Mouse (Mus musculus): ENCODE data around the gene Zfp692. TPM values are rescaled to one million over a fixed set of nuclear protein-coding genes. Genes with fewer than 3 reads are reported as not detected.

Gene Zfp692
- polyA plus RNA-seq, 1 experiment from 2014 or later = 17.4 TPM

DNA sequence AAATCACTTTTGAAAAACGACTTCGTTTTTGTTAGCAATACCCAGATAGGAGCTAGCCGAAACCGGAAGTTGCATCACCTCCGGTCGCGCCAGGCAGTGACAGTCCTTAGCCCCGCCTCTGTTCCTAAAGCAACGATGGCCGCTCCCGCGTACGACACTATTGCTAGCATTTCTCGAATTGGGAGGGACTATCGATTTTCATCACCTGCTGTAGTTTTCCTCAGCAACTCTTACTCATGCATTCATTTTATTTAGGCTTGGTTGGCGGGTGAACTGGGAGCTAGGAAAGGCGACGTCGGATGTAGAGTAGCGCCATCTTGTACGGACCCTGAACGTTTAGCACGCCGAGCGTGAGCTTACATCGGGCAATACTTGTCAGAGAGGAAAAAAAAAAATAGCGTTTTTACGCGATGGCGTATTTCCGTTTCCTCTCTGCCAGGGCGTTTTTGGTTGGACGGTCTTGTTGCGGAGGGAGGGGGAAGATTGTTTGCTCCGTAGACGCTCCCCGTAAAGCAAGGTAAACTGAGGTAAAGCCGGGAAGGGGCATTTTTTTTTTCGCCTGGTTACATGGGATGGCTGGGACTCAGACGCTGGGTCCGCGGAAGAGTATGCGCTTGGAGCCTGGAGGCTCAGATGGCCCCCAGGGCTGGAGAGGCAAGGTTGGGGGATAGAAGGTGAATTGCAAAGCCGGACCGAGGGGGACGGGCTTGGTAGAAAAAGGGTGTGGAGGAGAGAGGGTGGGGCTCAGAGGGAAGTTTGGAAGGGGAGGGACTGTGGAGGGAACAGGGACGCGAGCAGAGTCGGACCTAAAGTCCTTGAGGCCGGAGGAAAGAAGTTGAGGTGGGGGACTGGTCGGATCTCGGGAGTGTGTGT lies 23.6 kb downstream of the Zfp692 start, which contains the start of the genes Zfp672 and Sh3bp5l:
TSS of gene Zfp672 (minus strand) at position 64 of the 873 bp plus-strand sequence.
TSS of gene Sh3bp5l (plus strand) at position 449 of the 873 bp plus-strand sequence.
- H3K4me1 ChIP-seq (replicated peaks; ENCODE audit: control insufficient read depth, insufficient read depth, low read length) = peaks cover 11% of the 10 kb centered on the region; the same call in 1 of the 2 replicates
- no peaks in the 10 kb centered on the region for H3K9me3 ChIP-seq (ENCODE audit: control insufficient read depth, low read length)
- peak within 1 kb of the TSS; percentile 37 for H3K27ac ChIP-seq (ENCODE audit: low read depth, low read length)
- peak; percentile 89 for DNase-seq (ENCODE audit: low spot score)
- peak within 1 kb of the TSS; percentile 87 for H3K4me3 ChIP-seq (ENCODE audit: low read depth, low read length)
- peak within 1 kb of the TSS; percentile 92 for H3K4me2 ChIP-seq (ENCODE audit: low read depth, low read length, severe bottlenecking)
- no peaks in the 10 kb centered on the region for H3K27me3 ChIP-seq (ENCODE audit: control insufficient read depth, insufficient read depth, low read length)
- peak; percentile 92 for ATAC-seq (replicated peaks; ENCODE audit: low FRiP score)
- WGBS = 0% methylated on average over 52 of the region's 52 CpGs
- H3K9ac ChIP-seq (ENCODE audit: low read length) = peak within 1 kb of the TSS; percentile 89
- no peaks in the 10 kb centered on the region; the same call in 1 of the 2 replicates for H3K36me3 ChIP-seq (ENCODE audit: control insufficient read depth, insufficient read depth, low read length)

DNA sequence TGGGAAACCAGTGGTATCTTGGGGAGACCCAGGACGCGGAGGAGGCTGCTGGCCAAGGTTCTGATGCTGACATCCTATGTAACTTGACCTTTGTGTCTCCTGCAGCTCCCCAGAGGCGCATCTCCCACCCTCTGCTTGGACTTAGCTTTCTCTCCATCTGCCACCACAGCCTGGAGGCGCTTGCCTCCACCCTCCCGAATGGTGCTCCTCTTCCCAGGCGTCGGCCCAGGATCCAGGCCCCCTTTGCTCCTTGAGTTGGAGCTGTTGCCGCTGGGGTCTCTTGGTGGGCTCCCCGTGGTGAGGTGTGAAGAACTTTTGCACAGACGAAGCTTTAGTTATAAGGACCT lies 24.3 kb downstream of the Zfp692 start:
- WGBS = 22% methylated on average over 10 of the region's 10 CpGs
- ATAC-seq (replicated peaks; ENCODE audit: low FRiP score) (no peak), DNase-seq (ENCODE audit: low spot score) (peak; percentile 52)
- Histone ChIP-seq H3K4me2 (ENCODE audit: low read depth, low read length, severe bottlenecking) (peak overlapping the region; percentile 87), H3K4me1 (replicated peaks; ENCODE audit: control insufficient read depth, insufficient read depth, low read length) (peaks cover 11% of the 10 kb centered on the region; the same call in 1 of the 2 replicates), H3K36me3 (ENCODE audit: control insufficient read depth, insufficient read depth, low read length) (no peaks in the 10 kb centered on the region; the same call in 1 of the 2 replicates), H3K27me3 (ENCODE audit: control insufficient read depth, insufficient read depth, low read length) (no peaks in the 10 kb centered on the region), H3K9me3 (ENCODE audit: control insufficient read depth, low read length) (no peaks in the 10 kb centered on the region), H3K9ac (ENCODE audit: low read length) (peak overlapping the region; percentile 89), H3K4me3 (ENCODE audit: low read depth, low read length) (peak overlapping the region; percentile 87), H3K27ac (ENCODE audit: low read depth, low read length) (no peak overlapping the region)

DNA sequence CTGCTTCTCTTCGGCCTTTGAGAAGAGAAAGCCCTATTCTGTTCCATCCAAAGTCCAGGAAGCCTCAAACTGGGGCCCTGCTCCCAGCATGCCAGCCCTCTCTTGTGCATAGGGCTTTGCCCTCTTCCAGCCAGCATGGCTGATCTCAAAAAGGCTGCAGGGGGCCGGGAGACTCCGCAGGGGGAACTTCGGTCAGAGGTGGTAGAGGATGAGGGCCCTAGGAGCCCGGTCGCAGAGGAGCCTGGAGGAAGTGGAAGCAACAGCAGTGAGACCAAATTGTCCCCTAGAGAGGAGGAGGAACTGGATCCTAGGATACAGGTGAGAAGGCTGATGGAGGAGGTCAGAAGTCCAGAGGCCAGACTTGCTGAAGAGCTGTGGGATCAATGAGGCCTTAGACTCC lies 24.7 kb downstream of the Zfp692 start:
- H3K27ac ChIP-seq (ENCODE audit: low read depth, low read length) = no peak overlapping the region
- 90% methylated on average over 6 of the region's 6 CpGs for WGBS

DNA sequence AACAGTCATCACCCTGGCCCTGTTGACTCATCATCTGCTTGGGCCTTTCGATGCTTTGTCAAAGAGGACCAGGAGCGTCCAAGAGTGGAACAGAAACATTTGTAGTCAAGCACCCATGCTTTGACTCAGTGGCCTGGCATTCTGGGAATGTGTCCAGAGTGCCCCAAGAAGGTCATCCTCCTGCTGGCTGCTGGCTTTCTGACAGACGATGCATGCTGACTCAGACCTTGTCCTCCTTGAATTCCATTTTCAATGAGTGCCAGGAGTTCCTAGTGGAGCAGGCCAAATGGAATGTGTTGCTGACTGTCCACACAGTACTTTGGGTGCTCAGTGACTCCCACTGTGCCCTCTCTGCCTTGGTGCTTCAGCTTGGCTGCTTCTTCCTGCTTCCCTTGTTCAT lies 27.9 kb downstream of the Zfp692 start:
- Histone ChIP-seq H3K9ac (ENCODE audit: low read length) (no peak overlapping the region), H3K4me2 (ENCODE audit: low read depth, low read length, severe bottlenecking) (no peak overlapping the region), H3K27me3 (ENCODE audit: control insufficient read depth, insufficient read depth, low read length) (no peaks in the 10 kb centered on the region), H3K4me1 (replicated peaks; ENCODE audit: control insufficient read depth, insufficient read depth, low read length) (peaks cover 5% of the 10 kb centered on the region; the same call in 1 of the 2 replicates), H3K27ac (ENCODE audit: low read depth, low read length) (no peak overlapping the region), H3K4me3 (ENCODE audit: low read depth, low read length) (no peak overlapping the region), H3K36me3 (ENCODE audit: control insufficient read depth, insufficient read depth, low read length) (peaks cover 6% of the 10 kb centered on the region; the same call in 1 of the 2 replicates), H3K9me3 (ENCODE audit: control insufficient read depth, low read length) (no peaks in the 10 kb centered on the region)
- ATAC-seq (replicated peaks; ENCODE audit: low FRiP score) (no peak), DNase-seq (ENCODE audit: low spot score) (no peak)
- WGBS = 87% methylated on average over 3 of the region's 3 CpGs

More for the DNA sequence above, 24.7 kb downstream of the Zfp692 start:
- ATAC-seq (replicated peaks; ENCODE audit: low FRiP score) = no peak
- Histone ChIP-seq H3K9ac (ENCODE audit: low read length) (no peak overlapping the region; the same call in 1 of the 2 replicates), H3K4me3 (ENCODE audit: low read depth, low read length) (peak overlapping the region; percentile 87), H3K9me3 (ENCODE audit: control insufficient read depth, low read length) (no peaks in the 10 kb centered on the region), H3K4me2 (ENCODE audit: low read depth, low read length, severe bottlenecking) (peak overlapping the region; percentile 87), H3K4me1 (replicated peaks; ENCODE audit: control insufficient read depth, insufficient read depth, low read length) (peaks cover 11% of the 10 kb centered on the region; the same call in 1 of the 2 replicates), H3K36me3 (ENCODE audit: control insufficient read depth, insufficient read depth, low read length) (no peaks in the 10 kb centered on the region; the same call in 1 of the 2 replicates), H3K27me3 (ENCODE audit: control insufficient read depth, insufficient read depth, low read length) (no peaks in the 10 kb centered on the region)
- peak; percentile 42 for DNase-seq (ENCODE audit: low spot score)

DNA sequence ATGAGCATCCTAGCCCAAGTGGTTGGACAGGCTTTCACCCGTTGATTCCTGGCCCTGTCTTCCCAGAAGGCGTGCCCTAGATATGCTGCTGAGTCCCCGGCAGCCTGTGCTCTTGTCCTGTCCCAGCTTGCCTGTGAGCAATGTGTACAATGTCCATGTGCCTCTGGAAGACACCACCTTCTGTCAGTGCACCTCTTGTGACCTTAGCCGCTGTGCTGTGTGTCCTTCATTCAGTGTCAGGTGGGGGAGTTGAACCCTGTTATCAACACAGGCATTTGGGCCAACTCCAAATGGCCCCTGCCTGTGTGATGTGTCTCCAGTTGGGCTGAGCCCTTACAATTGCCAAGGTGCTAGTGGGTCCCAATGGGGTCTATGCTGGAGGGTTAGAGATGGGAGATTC lies 39.9 kb downstream of the Zfp692 start:
- no peak for DNase-seq (ENCODE audit: low spot score)
- Histone ChIP-seq H3K4me3 (ENCODE audit: low read depth, low read length) (no peak overlapping the region), H3K9ac (ENCODE audit: low read length) (no peak overlapping the region), H3K4me2 (ENCODE audit: low read depth, low read length, severe bottlenecking) (no peak overlapping the region), H3K27ac (ENCODE audit: low read depth, low read length) (no peak overlapping the region), H3K9me3 (ENCODE audit: control insufficient read depth, low read length) (no peaks in the 10 kb centered on the region), H3K27me3 (ENCODE audit: control insufficient read depth, insufficient read depth, low read length) (no peaks in the 10 kb centered on the region), H3K4me1 (replicated peaks; ENCODE audit: control insufficient read depth, insufficient read depth, low read length) (no peaks in the 10 kb centered on the region), H3K36me3 (ENCODE audit: control insufficient read depth, insufficient read depth, low read length) (no peaks in the 10 kb centered on the region; the same call in 1 of the 2 replicates)
- 95% methylated on average over 4 of the region's 4 CpGs for WGBS
- no peak for ATAC-seq (replicated peaks; ENCODE audit: low FRiP score)

DNA sequence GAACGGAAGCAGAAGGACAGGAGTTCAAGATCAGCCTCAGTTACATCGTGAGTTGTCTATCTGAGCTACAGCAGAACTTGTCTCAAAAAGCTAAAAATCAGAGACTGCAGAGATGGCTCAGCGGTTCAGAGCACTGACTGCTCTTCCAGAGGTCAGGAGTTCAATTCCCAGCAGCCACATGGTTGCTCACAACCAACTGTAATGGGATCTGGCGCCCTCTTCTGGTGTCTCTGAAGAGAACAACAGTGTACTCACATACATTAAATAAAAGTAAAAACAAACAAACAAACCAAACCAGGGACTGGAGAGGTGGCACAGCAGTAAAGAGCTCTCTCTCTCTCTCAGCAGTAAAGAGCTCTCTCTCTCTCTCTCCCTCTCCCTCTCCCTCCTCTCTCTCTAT lies 43.8 kb downstream of the Zfp692 start:
- DNase-seq (ENCODE audit: low spot score) (no peak), ATAC-seq (replicated peaks; ENCODE audit: low FRiP score) (no peak)
- Histone ChIP-seq H3K9ac (ENCODE audit: low read length) (no peak overlapping the region), H3K4me1 (replicated peaks; ENCODE audit: control insufficient read depth, insufficient read depth, low read length) (no peaks in the 10 kb centered on the region), H3K36me3 (ENCODE audit: control insufficient read depth, insufficient read depth, low read length) (no peaks in the 10 kb centered on the region; the same call in 1 of the 2 replicates), H3K9me3 (ENCODE audit: control insufficient read depth, low read length) (no peaks in the 10 kb centered on the region), H3K27ac (ENCODE audit: low read depth, low read length) (no peak overlapping the region), H3K27me3 (ENCODE audit: control insufficient read depth, insufficient read depth, low read length) (no peaks in the 10 kb centered on the region), H3K4me2 (ENCODE audit: low read depth, low read length, severe bottlenecking) (no peak overlapping the region), H3K4me3 (ENCODE audit: low read depth, low read length) (no peak overlapping the region)
- WGBS = 69% methylated on average over 4 of the region's 4 CpGs

DNA sequence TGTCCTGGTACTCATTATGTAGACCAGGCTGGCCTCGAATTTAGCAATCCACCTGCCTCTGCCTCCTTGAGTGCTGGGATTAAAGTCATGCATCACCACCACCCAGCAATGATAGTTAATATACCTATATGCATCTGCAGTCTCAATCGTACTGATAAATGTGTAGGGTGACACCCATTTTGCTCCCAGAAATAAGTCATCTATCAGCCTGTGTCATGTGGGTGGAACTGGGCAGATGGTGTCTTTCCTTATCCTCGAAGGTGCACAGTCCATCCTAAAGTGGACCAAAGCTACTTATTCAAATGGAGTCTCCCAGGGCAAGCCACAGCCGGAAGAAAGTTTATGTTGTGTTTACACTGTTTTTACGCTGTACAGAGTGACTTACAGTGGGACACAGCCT lies 44.3 kb downstream of the Zfp692 start:
- 91% methylated on average over 5 of the region's 5 CpGs for WGBS
- Histone ChIP-seq H3K4me1 (replicated peaks; ENCODE audit: control insufficient read depth, insufficient read depth, low read length) (no peaks in the 10 kb centered on the region), H3K36me3 (ENCODE audit: control insufficient read depth, insufficient read depth, low read length) (no peaks in the 10 kb centered on the region; the same call in 1 of the 2 replicates), H3K4me2 (ENCODE audit: low read depth, low read length, severe bottlenecking) (no peak overlapping the region), H3K27me3 (ENCODE audit: control insufficient read depth, insufficient read depth, low read length) (no peaks in the 10 kb centered on the region), H3K9me3 (ENCODE audit: control insufficient read depth, low read length) (no peaks in the 10 kb centered on the region), H3K4me3 (ENCODE audit: low read depth, low read length) (no peak overlapping the region), H3K9ac (ENCODE audit: low read length) (no peak overlapping the region), H3K27ac (ENCODE audit: low read depth, low read length) (no peak overlapping the region)
- ATAC-seq (replicated peaks; ENCODE audit: low FRiP score) (no peak), DNase-seq (ENCODE audit: low spot score) (no peak)

DNA sequence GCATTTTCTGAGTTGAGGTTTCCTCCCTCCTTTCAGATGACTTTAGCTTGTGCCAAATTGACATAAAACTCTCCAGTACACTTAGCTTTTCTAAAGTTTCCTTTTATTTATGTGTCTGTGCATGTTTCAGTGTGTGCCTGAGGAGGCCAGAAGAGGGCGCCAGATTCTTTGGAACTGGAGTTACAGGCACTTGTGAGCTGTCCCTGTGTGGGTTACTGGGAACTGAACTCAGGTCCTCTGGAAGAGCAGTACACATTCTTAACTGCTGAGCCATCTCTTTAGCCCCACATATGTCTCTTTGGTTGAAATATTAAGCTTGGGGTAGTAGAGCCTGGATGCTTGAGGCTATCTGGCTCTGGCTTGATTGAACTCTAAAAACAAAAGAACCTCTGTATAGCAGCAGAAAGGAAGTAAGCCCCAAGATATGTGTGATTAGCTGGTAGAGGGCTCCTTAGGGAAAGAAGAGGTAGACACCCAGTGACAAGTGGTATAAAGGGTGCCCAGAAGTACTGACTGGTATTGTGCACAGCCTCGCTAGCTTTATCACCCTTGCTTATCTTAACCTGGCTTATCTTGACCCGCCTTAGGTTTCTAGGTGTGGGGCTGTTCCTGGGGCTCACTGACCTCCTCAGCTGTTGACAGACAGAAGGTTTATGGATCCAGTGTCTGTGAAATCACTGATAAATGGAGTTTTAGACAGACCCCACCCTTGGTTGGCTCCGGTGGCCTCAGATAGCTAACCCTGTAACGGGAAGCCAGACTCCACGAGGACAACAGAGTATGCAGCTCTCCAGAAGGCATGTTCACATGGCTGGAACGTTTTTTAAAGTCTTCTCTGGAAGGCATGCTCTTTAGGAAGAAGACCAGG lies 46.0 kb downstream of the Zfp692 start:
- H3K36me3 ChIP-seq (ENCODE audit: control insufficient read depth, insufficient read depth, low read length) = no peaks in the 10 kb centered on the region
- ATAC-seq (replicated peaks; ENCODE audit: low FRiP score) = no peak
- DNase-seq (ENCODE audit: low spot score) = peak; percentile 63
- no peak overlapping the region for H3K4me3 ChIP-seq (ENCODE audit: low read depth, low read length)
- no peaks in the 10 kb centered on the region; the same call in 1 of the 2 replicates for H3K27me3 ChIP-seq (ENCODE audit: control insufficient read depth, insufficient read depth, low read length)
- 68% methylated on average over 7 of the region's 7 CpGs for WGBS
- no peak overlapping the region for H3K9ac ChIP-seq (ENCODE audit: low read length)
- H3K4me1 ChIP-seq (replicated peaks; ENCODE audit: control insufficient read depth, insufficient read depth, low read length) = no peaks in the 10 kb centered on the region
- H3K9me3 ChIP-seq (ENCODE audit: control insufficient read depth, low read length) = no peaks in the 10 kb centered on the region
- no peak overlapping the region for H3K27ac ChIP-seq (ENCODE audit: low read depth, low read length)
- H3K4me2 ChIP-seq (ENCODE audit: low read depth, low read length, severe bottlenecking) = no peak overlapping the region

Data from forebrain, embryonic 11.5 days (tissue).